Mouse (Mus musculus) E14TG2a.4 (cell line): ENCODE results near the gene Src.

Source experiments
- CTCF ChIP-seq: conservative IDR thresholded peaks from 2 replicates; pipeline ENCODE4 v1.5.1; 2014; ENCODE audit warnings: low read length
- NANOG ChIP-seq: IDR thresholded peaks from 2 replicates; pipeline ENCODE4 v1.6.1; 2014; ENCODE audit warnings: borderline replicate concordance, low read length, mixed read lengths
- POU5F1 ChIP-seq: IDR thresholded peaks from 2 replicates; pipeline ENCODE4 v1.6.1; 2014; ENCODE audit warnings: low read length, borderline replicate concordance

- TF ChIP-seq CTCF (no peak), POU5F1 (no peak), NANOG (no peak)
Measured at GRCm38 (mm10) chr2:157409793-157410533, 8.3 kb upstream of the Src start.
